Mouse (Mus musculus) thymus, adult 2 months (tissue): ENCODE results near the gene Pbx4. TPM values are rescaled to one million over a fixed set of nuclear protein-coding genes. Genes with fewer than 3 reads are reported as not detected.

Experiments
- DNase-seq: peaks from one replicate; pipeline ENCODE4 v3.0.0; 2021
- H3K27ac ChIP-seq: fragments of 200-500 bp; 2 replicates; pipeline ENCODE4 v1.5.1; 2012; ENCODE audit warnings: low read length, control low read depth; ENCODE audit not compliant: control insufficient read depth, insufficient read depth
- H3K27me3 ChIP-seq: fragments of 200-500 bp; 2 replicates; pipeline ENCODE4 v1.6.1; 2012; ENCODE audit warnings: mild to moderate bottlenecking, low read length, moderate library complexity, mixed read lengths; ENCODE audit not compliant: control insufficient read depth, insufficient read depth
- H3K36me3 ChIP-seq: fragments of 200-500 bp; 2 replicates; pipeline ENCODE4 v1.6.1; 2012; ENCODE audit warnings: mild to moderate bottlenecking, low read length, moderate library complexity; ENCODE audit not compliant: control insufficient read depth, insufficient read depth
- H3K4me1 ChIP-seq: fragments of 200-500 bp; replicated peaks from 2 replicates; pipeline ENCODE4 v1.6.1; 2012; ENCODE audit warnings: low read length; ENCODE audit not compliant: control insufficient read depth, insufficient read depth
- H3K4me3 ChIP-seq: fragments of 200-500 bp; 2 replicates; pipeline ENCODE4 v1.5.1; 2012; ENCODE audit warnings: mild to moderate bottlenecking, low read length, control low read depth, moderate library complexity; ENCODE audit not compliant: control insufficient read depth, insufficient read depth
- CTCF ChIP-seq: fragments of 200-500 bp; IDR thresholded peaks from 2 replicates; pipeline ENCODE4 v1.5.1; 2012; ENCODE audit warnings: mild to moderate bottlenecking, control low read depth, low read length, moderate library complexity, borderline replicate concordance; ENCODE audit not compliant: control insufficient read depth, poor library complexity, insufficient read depth; ENCODE audit errors: extremely low read depth
- POLR2A ChIP-seq: fragments of 200-500 bp; IDR thresholded peaks from 2 replicates; pipeline ENCODE4 v1.6.1; 2012; ENCODE audit warnings: mild to moderate bottlenecking, low read length, control low read depth, moderate library complexity; ENCODE audit not compliant: control insufficient read depth, poor library complexity, insufficient read depth; ENCODE audit errors: extremely low read depth
- WGBS: fragments of 180-500 bp; shearing (Covaris S2); methylation state at CpG from one replicate; pipeline ENCODE4 v1.1.7; 2018; 5-methylcytosine and 5-hydroxymethylcytosine counted together
- polyA plus RNA-seq: library from polyadenylated mRNA; depleted of rRNA; stranded (reverse); fragments of >200 nt; gene quantifications from 2 replicates; pipeline ENCODE4 v1.2.3, GENCODE M21; 2012

Gene Pbx4
- polyA plus RNA-seq, 1 experiment: 29.0 TPM

DNA sequence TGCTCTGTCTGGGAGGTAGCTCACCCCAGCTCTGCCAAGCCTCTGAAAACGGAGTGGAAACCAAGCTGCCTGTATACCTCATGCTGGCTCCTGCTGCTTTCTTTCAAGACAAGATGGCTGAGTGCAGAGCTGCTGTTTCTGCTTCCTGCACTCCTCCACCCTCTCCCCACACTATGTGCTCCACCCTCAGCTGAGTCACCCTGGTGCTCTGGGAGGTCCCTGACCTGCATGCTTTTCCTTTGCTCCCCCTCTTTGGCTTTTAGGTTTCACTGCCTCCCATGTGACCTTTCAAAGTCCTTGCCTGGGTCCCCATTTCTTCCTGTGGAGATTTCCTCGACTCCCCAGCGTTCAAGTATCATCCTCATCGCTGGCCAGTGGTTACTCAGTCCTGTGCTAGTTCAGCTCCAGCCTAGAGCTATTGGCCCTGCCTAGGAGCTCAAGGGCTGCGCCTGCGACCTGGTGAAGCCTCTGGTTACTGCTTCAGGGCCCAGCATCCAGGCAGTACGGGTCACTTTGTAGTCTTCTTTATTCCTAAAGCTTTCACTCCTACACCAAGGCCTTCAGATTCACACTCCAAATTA lies 18.7 kb downstream of the Pbx4 start:
- H3K4me1 ChIP-seq: no peaks in the 10 kb centered on the region
- no peak for DNase-seq
- H3K36me3 ChIP-seq: no peaks in the 10 kb centered on the region
- 89% methylated on average over 7 of the region's 7 CpGs for WGBS
- no peak overlapping the region for H3K27ac ChIP-seq
- H3K27me3 ChIP-seq: no peaks in the 10 kb centered on the region
- TF ChIP-seq POLR2A: no peak
- no peak for TF ChIP-seq CTCF
- no peak overlapping the region for H3K4me3 ChIP-seq

DNA sequence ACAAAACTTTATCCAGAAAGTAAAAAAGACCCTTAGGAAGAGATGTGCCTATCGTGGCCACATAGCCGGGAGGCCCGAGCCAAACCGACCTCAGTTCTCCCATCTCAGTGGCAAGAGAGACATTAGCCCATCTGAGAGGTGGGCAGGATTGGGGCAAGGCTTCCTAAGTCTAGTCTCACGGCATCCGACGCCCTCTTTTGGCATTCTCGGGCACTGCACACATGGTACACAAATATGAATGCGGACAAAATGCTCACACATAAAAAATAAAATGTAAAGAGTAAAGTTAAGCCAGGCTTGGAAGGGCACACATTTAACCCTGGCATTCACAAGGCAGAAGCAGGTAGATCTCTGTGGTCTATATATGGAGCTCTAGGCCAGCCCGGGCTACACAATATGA lies 21.6 kb downstream of the Pbx4 start:
- H3K36me3 ChIP-seq: no peaks in the 10 kb centered on the region
- TF ChIP-seq POLR2A (no peak), CTCF (no peak)
- H3K4me1 ChIP-seq: no peaks in the 10 kb centered on the region
- no peak overlapping the region for H3K27ac ChIP-seq
- DNase-seq: no peak
- WGBS: 98% methylated on average over 10 of the region's 10 CpGs
- H3K27me3 ChIP-seq: no peaks in the 10 kb centered on the region
- H3K4me3 ChIP-seq: no peak overlapping the region

DNA sequence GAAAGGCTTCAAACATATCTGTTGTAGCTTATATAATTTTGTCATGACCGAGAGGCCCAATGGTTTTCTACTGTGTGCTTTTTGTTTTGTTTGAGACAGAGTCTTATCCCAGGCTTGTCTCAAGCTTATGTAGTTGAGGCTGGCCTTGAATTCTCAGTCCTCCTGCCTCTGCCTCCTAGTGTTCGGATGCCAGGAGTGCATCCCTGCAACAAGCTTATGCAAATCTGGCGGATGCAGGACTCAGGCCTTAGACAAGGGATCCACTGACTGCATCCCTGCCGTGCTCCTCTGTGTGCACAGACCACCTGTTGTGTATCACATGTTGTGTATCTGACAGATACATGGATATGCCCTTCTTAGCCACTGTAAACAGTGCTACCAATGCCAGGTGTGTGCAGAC lies 28.5 kb downstream of the Pbx4 start:
- no peaks in the 10 kb centered on the region for H3K27me3 ChIP-seq
- no peak overlapping the region for H3K27ac ChIP-seq
- H3K4me3 ChIP-seq: no peak overlapping the region
- H3K36me3 ChIP-seq: no peaks in the 10 kb centered on the region
- DNase-seq: no peak
- 92% methylated on average over 4 of the region's 4 CpGs for WGBS
- H3K4me1 ChIP-seq: no peaks in the 10 kb centered on the region
- TF ChIP-seq CTCF (no peak), POLR2A (no peak)

DNA sequence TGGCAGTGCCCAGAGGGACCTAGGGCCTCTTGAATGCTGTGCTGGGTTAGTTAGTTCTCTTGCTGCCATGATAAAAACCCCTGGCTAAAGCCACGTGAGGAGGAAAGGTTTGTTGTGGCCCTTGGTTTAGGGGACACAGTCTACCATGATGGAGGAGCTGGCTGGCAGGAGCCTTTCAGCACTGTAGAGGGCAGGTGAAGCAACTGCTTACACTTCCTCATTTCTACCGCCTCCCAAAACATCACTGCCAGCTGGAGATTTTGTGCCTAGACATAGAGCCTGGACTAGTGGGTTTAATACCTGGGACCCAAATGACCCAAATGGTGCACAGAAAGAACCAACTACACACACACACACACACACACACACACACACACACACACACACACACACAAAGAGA lies 29.0 kb downstream of the Pbx4 start:
- DNase-seq: no peak
- H3K27me3 ChIP-seq: no peaks in the 10 kb centered on the region
- TF ChIP-seq CTCF: no peak
- no peak for TF ChIP-seq POLR2A

DNA sequence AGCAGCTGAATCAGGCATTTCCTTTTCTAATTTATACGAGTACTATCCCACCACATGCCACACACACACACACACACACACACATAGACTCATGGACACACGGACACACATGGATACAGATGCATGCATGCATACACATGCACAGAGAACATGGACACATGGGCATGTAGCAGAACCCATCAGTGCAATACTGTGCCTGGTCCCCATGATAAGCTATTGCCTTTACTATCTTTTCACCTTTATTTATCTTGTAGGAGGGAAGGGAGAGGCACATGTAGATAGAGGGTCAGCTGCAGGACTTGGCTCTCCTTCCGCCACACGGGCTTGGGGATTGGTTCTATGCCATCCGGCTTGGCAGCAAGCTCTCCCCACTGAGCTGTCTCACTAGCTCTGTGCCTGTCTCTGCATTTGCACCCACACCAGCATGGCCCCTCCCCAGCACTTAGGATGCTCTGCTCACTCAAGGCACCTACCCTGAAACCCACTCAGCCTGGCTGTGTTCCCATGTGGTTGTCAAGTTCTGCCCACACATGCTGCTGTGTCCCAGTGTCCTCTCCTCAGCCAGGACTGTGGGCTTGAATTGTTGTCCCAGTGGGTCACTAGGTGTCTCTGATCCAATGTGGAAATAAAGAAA lies 31.2 kb downstream of the Pbx4 start:
- TF ChIP-seq POLR2A: no peak
- no peak for TF ChIP-seq CTCF
- 98% methylated on average over 5 of the region's 5 CpGs for WGBS
- no peak for DNase-seq

More for the DNA sequence above, 29.0 kb downstream of the Pbx4 start:
- Histone ChIP-seq H3K36me3 (no peaks in the 10 kb centered on the region), H3K4me3 (no peak overlapping the region), H3K27ac (no peak overlapping the region), H3K4me1 (no peaks in the 10 kb centered on the region)
- 70% methylated on average over 2 of the region's 2 CpGs for WGBS

DNA sequence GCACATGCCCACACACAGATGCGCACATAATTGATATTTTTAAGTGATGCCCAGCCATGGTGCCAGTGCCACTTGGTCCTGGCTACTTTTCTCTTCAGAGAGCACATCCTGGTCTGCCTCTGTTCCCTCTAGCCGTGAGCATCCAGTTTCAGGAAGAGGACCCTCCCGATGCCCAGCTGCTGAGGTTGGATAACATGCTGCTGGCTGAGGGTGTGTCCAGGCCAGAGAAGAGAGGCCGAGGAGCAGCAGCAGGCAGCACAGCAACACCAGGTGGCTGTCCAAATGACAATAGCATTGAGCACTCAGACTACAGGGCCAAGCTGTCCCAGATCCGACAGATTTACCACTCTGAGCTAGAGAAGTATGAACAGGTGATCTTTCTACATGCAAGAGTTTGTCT lies 31.9 kb downstream of the Pbx4 start:
- H3K27ac ChIP-seq: no peak overlapping the region
- WGBS: 94% methylated on average over 5 of the region's 5 CpGs
- TF ChIP-seq CTCF (no peak), POLR2A (no peak)
- H3K36me3 ChIP-seq: no peaks in the 10 kb centered on the region
- no peaks in the 10 kb centered on the region for H3K27me3 ChIP-seq
- DNase-seq: no peak
- no peaks in the 10 kb centered on the region for H3K4me1 ChIP-seq
- no peak overlapping the region for H3K4me3 ChIP-seq

More for the DNA sequence above, 31.2 kb downstream of the Pbx4 start:
- H3K4me1 ChIP-seq: no peaks in the 10 kb centered on the region
- H3K36me3 ChIP-seq: no peaks in the 10 kb centered on the region
- no peaks in the 10 kb centered on the region for H3K27me3 ChIP-seq
- no peak overlapping the region for H3K4me3 ChIP-seq
- H3K27ac ChIP-seq: no peak overlapping the region
